Mouse (Mus musculus): ENCODE measurements around the gene Iqsec2. TPM values are rescaled to one million over a fixed set of nuclear protein-coding genes. Genes with fewer than 3 reads are reported as not detected.

Iqsec2 gene
- polyA plus RNA-seq, 2 experiments from 2014 or later: 0.18 to 0.34 TPM

Other genes with a start within 250 kb of the Iqsec2 start
- gene Hsd17b10, start 142.4 kb upstream of the Iqsec2 start, polyA plus RNA-seq (2017; shearing (Covaris generic)): 100 to 1,000 TPM; 122 to 129 TPM
- 1 to 10 TPM; 1.8 to 2.0 TPM for gene Ribc1, start 128.0 kb upstream of the Iqsec2 start, polyA plus RNA-seq (2017; shearing (Covaris generic))
- 100 to 1,000 TPM in 1 of 2 experiments, 10 to 100 TPM in 1; 91.8 to 102 TPM for gene Smc1a, start 127.8 kb upstream of the Iqsec2 start, polyA plus RNA-seq (2017; shearing (Covaris generic))
- gene Kdm5c, start 88.8 kb downstream of the Iqsec2 start, polyA plus RNA-seq (2017; shearing (Covaris generic)): 10 to 100 TPM; 30.4 to 37.7 TPM
- gene Kantr, start 183.2 kb downstream of the Iqsec2 start, polyA plus RNA-seq (2017; shearing (Covaris generic)): 10 to 100 TPM; 32.5 to 41.2 TPM
- gene Tspyl2, start 198.2 kb downstream of the Iqsec2 start, polyA plus RNA-seq (2017; shearing (Covaris generic)): 10 to 100 TPM; 11.9 to 16.1 TPM
- not detected for gene Gpr173, start 224.4 kb downstream of the Iqsec2 start, polyA plus RNA-seq (2017; shearing (Covaris generic))

Measured in CD4-positive, CD25-positive, alpha-beta regulatory T cell, adult 4 months (primary cell).